Mouse (Mus musculus) heart, embryonic 16.5 days (tissue): ENCODE measurements around the gene Ccni. TPM values are rescaled to one million over a fixed set of nuclear protein-coding genes. Genes with fewer than 3 reads are reported as not detected.

Experiments used
- ATAC-seq: fragments of 200-750 bp; cut with Nextera tagmentation; replicated peaks from 2 replicates; pipeline ENCODE4 v1.8.0; 2017; ENCODE audit warnings: moderate number of reproducible peaks; ENCODE audit not compliant: insufficient read depth, low FRiP score; ENCODE audit errors: extremely low read depth
- H3K27ac ChIP-seq: fragments of 300-500 bp; sonication (generic); 2 replicates; pipeline ENCODE4 v1.5.1; 2014; ENCODE audit warnings: mild to moderate bottlenecking, low read length, control low read depth, moderate library complexity
- H3K27me3 ChIP-seq: fragments of 300-500 bp; sonication (generic); 2 replicates; pipeline ENCODE4 v1.6.1; 2014; ENCODE audit warnings: low read length, mixed read lengths; ENCODE audit not compliant: control insufficient read depth, insufficient read depth
- H3K36me3 ChIP-seq: fragments of 300-500 bp; sonication (generic); 2 replicates; pipeline ENCODE4 v1.6.1; 2014; ENCODE audit not compliant: control insufficient read depth, insufficient read depth
- H3K4me1 ChIP-seq: fragments of 300-500 bp; sonication (generic); 2 replicates; pipeline ENCODE4 v1.6.1; 2014; ENCODE audit warnings: low read length, mixed read lengths; ENCODE audit not compliant: control insufficient read depth, insufficient read depth
- H3K4me2 ChIP-seq: fragments of 300-500 bp; sonication (generic); 2 replicates; pipeline ENCODE4 v1.6.1; 2014; ENCODE audit warnings: low read depth, mild to moderate bottlenecking, control low read depth, low read length
- H3K4me3 ChIP-seq: fragments of 300-500 bp; sonication (generic); 2 replicates; pipeline ENCODE4 v1.5.1; 2014; ENCODE audit warnings: mild to moderate bottlenecking, control low read depth, low read length
- H3K9ac ChIP-seq: fragments of 300-500 bp; sonication (generic); 2 replicates; pipeline ENCODE4 v1.6.1; 2014; ENCODE audit warnings: low read length, control low read depth
- H3K9me3 ChIP-seq: fragments of 300-500 bp; sonication (generic); replicated peaks from 2 replicates; pipeline ENCODE4 v1.6.1; 2016; ENCODE audit warnings: low read length; ENCODE audit not compliant: control insufficient read depth
- WGBS: fragments of 180-500 bp; shearing (Covaris S2); extraction: QIAGEN DNeasy Blood & Tissue Kit; methylation state at CpG from one replicate; pipeline ENCODE4 v1.1.7; 2014; 5-methylcytosine and 5-hydroxymethylcytosine counted together
- polyA plus RNA-seq: library from polyadenylated mRNA; unstranded; fragments of >200 nt; fragmentation: Nextera tagmentation; extraction: Ambion mirVana; gene quantifications from 2 replicates; pipeline ENCODE4 v1.2.1, GENCODE M21; 2015

The Ccni gene
- polyA plus RNA-seq, 1 experiment from 2014 or later: 79.2 TPM

DNA sequence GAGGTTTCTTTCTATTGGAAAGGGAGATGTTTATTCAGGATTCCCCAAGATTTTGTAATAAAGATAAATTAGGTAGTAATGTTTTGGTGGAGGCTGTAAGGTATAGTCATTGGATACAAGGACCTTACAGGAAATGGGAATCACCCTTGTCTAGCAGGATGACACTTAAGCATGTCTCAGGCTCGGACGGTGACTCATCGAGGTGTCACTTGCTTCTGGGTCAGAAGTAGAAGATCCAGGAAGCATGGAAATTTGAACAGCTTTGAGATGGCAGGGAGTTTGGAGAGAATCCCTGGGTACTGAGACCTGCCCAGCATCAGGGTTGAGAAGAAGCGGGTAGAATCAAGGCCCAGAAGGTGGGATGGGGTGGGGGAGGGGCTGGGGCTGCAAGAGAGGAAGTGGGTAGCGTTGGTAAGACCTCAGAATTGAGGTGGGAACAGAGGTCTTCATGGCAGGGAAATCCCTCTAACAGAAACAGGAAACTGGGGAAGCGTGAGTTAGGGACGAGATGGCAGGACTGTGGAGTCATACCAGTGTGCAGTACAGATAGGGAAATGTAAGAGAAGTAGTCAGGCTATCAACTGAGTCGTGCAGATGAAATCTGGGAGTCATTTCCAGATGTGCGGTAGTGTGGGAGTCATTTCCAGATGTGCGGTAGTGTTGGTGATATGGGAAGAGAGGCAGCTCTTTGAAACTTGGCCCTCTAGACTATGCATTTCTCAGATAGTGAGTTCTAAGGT is 70.8 kb downstream of the Ccni start:
- H3K4me1 ChIP-seq: peaks cover 66% of the 10 kb centered on the region

DNA sequence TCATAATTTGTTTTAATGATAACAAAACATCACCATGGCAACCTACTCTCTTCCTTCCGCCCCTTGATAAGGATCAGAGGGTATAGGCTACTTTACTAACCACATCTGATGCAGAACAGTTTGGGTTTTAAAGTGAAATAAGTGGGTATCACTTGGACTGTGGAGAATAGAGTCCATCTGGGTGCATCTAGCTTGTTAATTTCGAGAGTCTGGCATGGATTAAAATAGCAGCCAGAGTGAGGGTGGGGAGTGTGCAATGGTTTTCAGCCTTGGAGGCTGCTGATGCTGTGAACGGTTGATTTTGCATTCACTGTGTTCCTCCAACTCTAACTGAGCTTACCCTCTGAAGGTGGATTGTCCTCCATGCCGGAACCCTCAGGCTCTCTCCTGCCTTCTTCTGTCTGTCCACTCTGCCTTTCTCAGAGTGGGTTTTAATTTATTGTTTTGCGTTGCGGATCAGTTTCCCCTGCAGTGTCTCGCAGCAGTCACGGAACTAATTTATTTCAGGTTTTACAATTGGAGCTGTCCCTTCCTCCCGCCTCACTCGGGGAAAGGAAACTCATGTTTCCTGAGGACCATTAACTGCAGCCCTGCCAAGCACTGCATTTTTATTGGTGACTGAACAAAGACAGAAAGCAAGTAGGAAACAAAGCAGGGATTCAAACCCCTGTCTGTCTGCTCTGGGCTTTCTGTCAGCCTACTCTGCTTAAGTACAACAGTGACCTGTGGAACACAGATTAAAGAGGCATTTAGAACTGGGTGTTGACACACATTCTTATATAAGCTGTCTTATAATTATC is 72.7 kb downstream of the Ccni start:
- Histone ChIP-seq H3K27me3 (no peaks in the 10 kb centered on the region), H3K4me3 (no peak overlapping the region), H3K4me2 (peak overlapping the region; percentile 36; the same call in 1 of the 2 replicates), H3K9me3 (0 out of 2 replicates have a peak, but pooled peaks cover 3% of the 10 kb centered on the region), H3K9ac (peak overlapping the region; percentile 12; the same call in 1 of the 2 replicates), H3K4me1 (peaks cover 78% of the 10 kb centered on the region), H3K27ac (peak overlapping the region; percentile 66), H3K36me3 (no peaks in the 10 kb centered on the region)
- no peak for ATAC-seq
- WGBS: 46% methylated on average over 10 of the region's 10 CpGs

More for the DNA sequence above, 70.8 kb downstream of the Ccni start:
- no peak overlapping the region for H3K9ac ChIP-seq
- H3K4me2 ChIP-seq: no peak overlapping the region
- H3K36me3 ChIP-seq: peaks cover 7% of the 10 kb centered on the region
- peaks cover 7% of the 10 kb centered on the region for H3K9me3 ChIP-seq
- no peak overlapping the region for H3K4me3 ChIP-seq
- H3K27me3 ChIP-seq: no peaks in the 10 kb centered on the region
- H3K27ac ChIP-seq: no peak overlapping the region; the same call in 1 of the 2 replicates
- ATAC-seq: no peak
- whole genome bisulfite sequencing: 50% methylated on average over 10 of the region's 10 CpGs

Other genes with a start within 250 kb of the Ccni start
- 0.12 and 0.20 TPM in 2 replicates for gene Sowahb, start 161.5 kb downstream of the Ccni start, polyA plus RNA-seq
- 89.7 and 92.8 TPM in 2 replicates for gene Sept11, start 113.1 kb downstream of the Ccni start, polyA plus RNA-seq
- 1.4 and 2.0 TPM in 2 replicates for gene 2010109A12Rik, start within 50 bp of the Ccni start, polyA plus RNA-seq
- gene Ccng2, start 60.8 kb upstream of the Ccni start, polyA plus RNA-seq: 38.3 and 46.9 TPM in 2 replicates